Mouse (Mus musculus): ENCODE measurements at regions not wholly inside any gene's neighbourhood (a gene's known extent, or its start where the extent isn't known, plus 50 kb on each side); places are given as distances from the start of the nearest gene placed in this dataset.

DNA sequence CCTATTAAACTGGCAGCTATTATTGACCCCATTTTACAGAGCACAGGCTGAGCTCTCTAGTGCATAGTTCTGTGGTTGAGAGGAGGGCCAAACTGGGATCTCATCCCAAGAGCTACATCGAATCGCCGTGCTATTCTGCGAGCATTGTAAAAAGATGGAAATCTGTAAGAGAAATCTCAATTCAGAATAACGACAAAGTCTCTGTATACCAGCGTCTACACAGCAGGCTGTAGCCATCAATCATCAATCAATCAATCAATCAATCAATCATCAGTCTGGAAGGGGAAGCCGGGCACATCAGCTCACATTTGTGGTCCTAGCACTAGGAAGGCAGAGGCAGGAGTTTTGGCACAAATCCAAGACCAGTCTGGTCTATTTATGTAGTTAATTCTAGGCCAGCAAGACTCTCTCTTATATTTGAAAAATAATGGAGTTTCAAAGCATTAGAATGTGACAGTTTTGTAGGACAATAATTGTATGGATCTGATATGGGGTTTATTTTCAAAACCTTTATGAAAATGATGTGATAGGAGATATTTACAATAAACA, 234.0 kb downstream of the Dact1 start:
- TF ChIP-seq POLR2A (IDR thresholded peaks at IDR 0.05; ENCODE audit: borderline replicate concordance, extremely low read depth, insufficient read depth, insufficient read length, poor library complexity, severe bottlenecking), result no peak
- no peak for TF ChIP-seq CTCF (IDR thresholded peaks at IDR 0.05; ENCODE audit: borderline replicate concordance, extremely low read depth, insufficient read depth, insufficient read length)

Data from brain, embryonic 14.5 days (tissue).